Mouse (Mus musculus): ENCODE data around the gene Rhno1. TPM values are rescaled to one million over a fixed set of nuclear protein-coding genes. Genes with fewer than 3 reads are reported as not detected.

Rhno1 gene
- 40.1 and 46.8 TPM in 2 replicates for total RNA-seq (2012; rRNA removed)
- polyA plus RNA-seq (2012; ENCODE audit: insufficient read depth in 1 of 2, insufficient read length in 2 of 2, low read depth in 1 of 2, low replicate concordance in 2 of 2, missing spikeins in 1 of 2), result 100 to 1,000 TPM in 1 of 2 experiments, 10 to 100 TPM in 1; 88.1 to 137 TPM

DNA sequence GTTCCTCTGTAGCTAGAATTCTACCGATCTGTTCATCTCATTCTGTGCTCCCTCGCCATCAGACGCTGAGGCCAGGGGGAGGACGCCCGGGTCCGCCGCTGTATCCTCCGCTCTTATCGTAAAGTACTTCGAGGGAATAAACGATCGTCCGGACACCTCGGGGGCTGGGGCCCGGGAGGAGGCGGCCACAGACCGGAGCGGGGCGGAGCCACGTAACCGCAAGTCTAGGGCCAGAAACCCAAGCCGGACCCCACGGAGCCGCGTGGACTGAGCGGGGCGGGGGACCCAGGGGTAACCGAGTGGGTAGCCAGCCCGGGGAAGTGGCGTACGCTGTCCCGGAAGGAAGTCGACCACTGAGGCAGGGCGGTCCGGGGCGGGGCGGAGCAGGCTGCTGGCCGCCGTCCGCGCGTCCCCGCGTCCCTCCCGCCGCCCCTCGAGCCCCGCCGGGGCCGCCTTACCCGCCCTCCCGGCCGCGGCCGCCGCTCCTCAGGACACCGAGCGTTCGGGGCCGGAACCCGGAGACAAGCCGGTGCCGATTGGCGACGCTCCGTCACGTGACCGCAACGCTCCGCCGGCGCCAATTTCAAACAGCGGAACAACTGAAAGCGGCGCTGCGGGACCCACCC lies at the start of gene Rhno1, which contains the start of gene Foxm1:
Gene Rhno1, minus strand, starts transcription at position 531 of the 626 bp plus-strand sequence.
Gene Foxm1, plus strand, starts transcription at position 587 of the 626 bp plus-strand sequence.
- Histone ChIP-seq H3K79me2 (ENCODE audit: control insufficient read depth, insufficient read depth, low read length, poor library complexity) (peaks cover 46% of the 10 kb centered on the region), H3K4me1 (ENCODE audit: control insufficient read depth in 1 of 2, insufficient read depth in 2 of 2, low read length in 2 of 2) (peaks cover 2 to 7% of the 10 kb centered on the region in 2 experiments; a peak in 2 of 4 replicates), H3K27ac (ENCODE audit: control insufficient read depth, low read depth, low read length) (peak within 1 kb of the TSS; percentile 88), H3K36me3 (ENCODE audit: control insufficient read depth in 1 of 2, insufficient read depth in 2 of 2, low read length in 2 of 2) (peaks cover 2 to 15% of the 10 kb centered on the region in 2 experiments; a peak in 3 of 4 replicates), H3K27me3 (ENCODE audit: control insufficient read depth in 1 of 2, insufficient read depth in 2 of 2, low read length in 2 of 2) (no peaks in the 10 kb centered on the region), H3K9me3 (replicated peaks; ENCODE audit: insufficient read depth, low read length) (no peaks in the 10 kb centered on the region), H3K9ac (ENCODE audit: control insufficient read depth, low read depth, low read length, poor library complexity, severe bottlenecking) (peak within 1 kb of the TSS; percentile 88), H3K4me3 (ENCODE audit: control insufficient read depth in 1 of 2, insufficient read depth in 1 of 2, low read depth in 2 of 2, low read length in 2 of 2) (peak within 1 kb of the TSS; percentile 75 to 88)
- DNase-seq (ENCODE audit: low read depth, low spot score), result peak; percentile 86
- TF ChIP-seq MXI1 (IDR thresholded peaks at IDR 0.05; ENCODE audit: low read depth, low read length) (peak; percentile 66), USF1 (IDR thresholded peaks at IDR 0.05; ENCODE audit: low read depth, low read length) (peak; percentile 94), POLR2AphosphoS2 (IDR thresholded peaks at IDR 0.05; ENCODE audit: low read length) (0 out of 2 replicates have a peak, but pooled peaks have one; percentile 31), MAFK (IDR thresholded peaks at IDR 0.05; ENCODE audit: borderline replicate concordance, low read depth, low read length) (no peak), USF2 (IDR thresholded peaks at IDR 0.05; ENCODE audit: borderline replicate concordance in 1 of 2, insufficient read depth in 1 of 2, low read depth in 1 of 2, low read length in 2 of 2) (peak; percentile 49 to 83; a peak in 3 of 4 replicates), MAZ (IDR thresholded peaks at IDR 0.05; ENCODE audit: low read depth, low read length) (no peak), E2F4 (IDR thresholded peaks at IDR 0.05; ENCODE audit: borderline replicate concordance, low read depth, low read length) (peak; percentile 86; the same call in 1 of the 2 replicates), NELFE (IDR thresholded peaks at IDR 0.05; ENCODE audit: low read depth, low read length) (peak; percentile 59), UBTF (IDR thresholded peaks at IDR 0.05; ENCODE audit: borderline replicate concordance, insufficient read depth, low read depth, low read length) (0 out of 2 replicates have a peak, but pooled peaks have one; percentile 70), TBP (IDR thresholded peaks at IDR 0.05; ENCODE audit: low read depth, low read length) (0 out of 2 replicates have a peak, but pooled peaks have one; percentile 43), POLR2A (IDR thresholded peaks at IDR 0.05; ENCODE audit: control insufficient read depth in 1 of 2, insufficient read depth in 1 of 2, low read depth in 1 of 2, low read length in 2 of 2, poor library complexity in 1 of 2) (peak; percentile 55 to 76; a peak in 3 of 4 replicates), BHLHE40 (IDR thresholded peaks at IDR 0.05; ENCODE audit: borderline replicate concordance, low read depth, low read length) (peak; percentile 57; the same call in 1 of the 2 replicates), MYC (IDR thresholded peaks at IDR 0.05; ENCODE audit: low read depth, low read length) (0 out of 2 replicates have a peak, but pooled peaks have one; percentile 13), SIN3A (IDR thresholded peaks at IDR 0.05; ENCODE audit: low read length) (peak; percentile 68), MEF2A (IDR thresholded peaks at IDR 0.05; ENCODE audit: extremely low read depth, insufficient replicate concordance, low read depth, low read length, poor library complexity, severe bottlenecking) (no peak), MAX (IDR thresholded peaks at IDR 0.05; ENCODE audit: low read length) (peak; percentile 72), GABPA (IDR thresholded peaks at IDR 0.05; ENCODE audit: low read depth, low read length) (no peak)

DNA sequence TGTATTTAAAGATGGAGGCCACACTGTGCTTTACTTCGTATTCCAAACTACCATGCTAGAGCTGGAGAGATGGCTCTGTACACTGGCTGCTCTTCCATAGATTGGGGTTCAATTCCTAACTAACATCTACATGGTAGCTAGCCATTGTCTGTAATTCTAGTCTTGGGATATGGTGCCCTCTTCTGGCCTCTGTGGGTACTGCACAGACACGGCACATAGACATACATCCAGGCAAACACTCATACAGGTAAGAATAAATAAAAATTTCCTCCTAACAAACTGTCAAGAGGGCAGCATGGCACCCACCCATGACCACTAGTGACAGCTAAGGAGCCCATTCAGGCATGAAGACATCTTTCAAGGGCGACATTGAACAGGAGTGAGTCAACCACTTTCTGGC lies 48.4 kb upstream of the Rhno1 start:
- Histone ChIP-seq H3K79me2 (ENCODE audit: control insufficient read depth, insufficient read depth, low read length, poor library complexity) (no peaks in the 10 kb centered on the region), H3K4me1 (ENCODE audit: control insufficient read depth in 1 of 2, insufficient read depth in 2 of 2, low read length in 2 of 2) (no peaks in the 10 kb centered on the region), H3K27me3 (ENCODE audit: control insufficient read depth in 1 of 2, insufficient read depth in 2 of 2, low read length in 2 of 2) (no peaks in the 10 kb centered on the region), H3K4me3 (ENCODE audit: control insufficient read depth in 1 of 2, insufficient read depth in 1 of 2, low read depth in 2 of 2, low read length in 2 of 2) (no peak overlapping the region), H3K9me3 (replicated peaks; ENCODE audit: insufficient read depth, low read length) (no peaks in the 10 kb centered on the region), H3K36me3 (ENCODE audit: control insufficient read depth in 1 of 2, insufficient read depth in 2 of 2, low read length in 2 of 2) (no peaks in the 10 kb centered on the region), H3K27ac (ENCODE audit: control insufficient read depth, low read depth, low read length) (no peak overlapping the region), H3K9ac (ENCODE audit: control insufficient read depth, low read depth, low read length, poor library complexity, severe bottlenecking) (no peak overlapping the region)
- peak; percentile 74 for DNase-seq (ENCODE audit: low read depth, low spot score)
- TF ChIP-seq TCF12 (IDR thresholded peaks at IDR 0.05; ENCODE audit: low read depth, low read length) (no peak), MAX (IDR thresholded peaks at IDR 0.05; ENCODE audit: low read length) (no peak), MYB (IDR thresholded peaks at IDR 0.05; ENCODE audit: low read depth, low read length) (no peak), CTCF (IDR thresholded peaks at IDR 0.05 in 2 of 3, conservative IDR thresholded peaks at IDR 0.05 in 1 of 3; ENCODE audit: control insufficient read depth in 1 of 3, insufficient read depth in 1 of 3, low read depth in 2 of 3, low read length in 3 of 3, poor library complexity in 1 of 3, severe bottlenecking in 1 of 3) (peak; percentile 80 to 95 (median 86)), POLR2A (IDR thresholded peaks at IDR 0.05; ENCODE audit: control insufficient read depth in 1 of 2, insufficient read depth in 1 of 2, low read depth in 1 of 2, low read length in 2 of 2, poor library complexity in 1 of 2) (no peak), EP300 (IDR thresholded peaks at IDR 0.05; ENCODE audit: low read depth in 1 of 2, low read length in 2 of 2) (no peak), TAL1 (IDR thresholded peaks at IDR 0.05; ENCODE audit: low read length) (no peak), ZNF384 (IDR thresholded peaks at IDR 0.05; ENCODE audit: low read depth, low read length) (no peak), RAD21 (IDR thresholded peaks at IDR 0.05; ENCODE audit: low read depth, low read length) (peak; percentile 82), TBP (IDR thresholded peaks at IDR 0.05; ENCODE audit: low read depth, low read length) (no peak), NRF1 (IDR thresholded peaks at IDR 0.05; ENCODE audit: insufficient read depth, low read depth, low read length, poor library complexity, severe bottlenecking) (no peak), POLR2AphosphoS2 (IDR thresholded peaks at IDR 0.05; ENCODE audit: low read length) (no peak), HCFC1 (IDR thresholded peaks at IDR 0.05; ENCODE audit: low read depth, low read length) (no peak), MYC (IDR thresholded peaks at IDR 0.05; ENCODE audit: low read depth, low read length) (no peak), JUND (IDR thresholded peaks at IDR 0.05; ENCODE audit: low read depth, low read length) (no peak), POLR2AphosphoS5 (IDR thresholded peaks at IDR 0.05; ENCODE audit: borderline replicate concordance, low read depth, low read length) (no peak)

All from MEL (cell line).